Mouse (Mus musculus) kidney, adult 2 months (tissue): Measurements from ENCODE around the gene Ddx21. TPM values are rescaled to one million over a fixed set of nuclear protein-coding genes. Genes with fewer than 3 reads are reported as not detected.

Source experiments
- DNase-seq: peaks from one replicate; pipeline ENCODE4 v3.0.0; 2021
- H3K27ac ChIP-seq: fragments of 200-500 bp; 2 replicates; pipeline ENCODE4 v1.5.1; 2012; ENCODE audit warnings: low read depth, low read length, control low read depth, inconsistent platforms; ENCODE audit not compliant: insufficient read depth
- H3K27me3 ChIP-seq: fragments of 200-500 bp; replicated peaks from 2 replicates; pipeline ENCODE4 v1.6.1; 2012; ENCODE audit warnings: mild to moderate bottlenecking, moderate library complexity, low read length, inconsistent platforms; ENCODE audit not compliant: control insufficient read depth, insufficient read depth
- H3K36me3 ChIP-seq: fragments of 200-500 bp; 2 replicates; pipeline ENCODE4 v1.6.1; 2012; ENCODE audit warnings: mild to moderate bottlenecking, moderate library complexity, low read length, inconsistent platforms; ENCODE audit not compliant: control insufficient read depth, insufficient read depth
- H3K4me1 ChIP-seq: fragments of 200-500 bp; 2 replicates; pipeline ENCODE4 v1.6.1; 2011; ENCODE audit warnings: low read length; ENCODE audit not compliant: control insufficient read depth, insufficient read depth
- H3K4me3 ChIP-seq: fragments of 200-500 bp; 2 replicates; pipeline ENCODE4 v1.5.1; 2011; ENCODE audit warnings: mild to moderate bottlenecking, low read depth, low read length, control low read depth; ENCODE audit not compliant: insufficient read depth
- CTCF ChIP-seq: fragments of 200-500 bp; conservative IDR thresholded peaks from 2 replicates; pipeline ENCODE4 v1.5.1; 2011; ENCODE audit warnings: low read depth, mild to moderate bottlenecking, control low read depth, low read length, moderate library complexity, mixed read lengths; ENCODE audit not compliant: insufficient read depth, insufficient read length
- POLR2A ChIP-seq: fragments of 200-500 bp; IDR thresholded peaks from one replicate; pipeline ENCODE4 v1.6.1; 2011; ENCODE audit warnings: low read depth, low read length, control low read depth
- WGBS: fragments of 180-500 bp; shearing (Covaris S2); methylation state at CpG from one replicate; pipeline ENCODE4 v1.1.7; 2018; 5-methylcytosine and 5-hydroxymethylcytosine counted together
- polyA plus RNA-seq: library from polyadenylated mRNA; depleted of rRNA; stranded (reverse); fragments of >200 nt; gene quantifications from 2 replicates; pipeline ENCODE4 v1.2.3, GENCODE M21; 2012; rRNA removed

Gene Ddx21
- polyA plus RNA-seq, result 6.8 and 9.3 TPM in 2 replicates

DNA sequence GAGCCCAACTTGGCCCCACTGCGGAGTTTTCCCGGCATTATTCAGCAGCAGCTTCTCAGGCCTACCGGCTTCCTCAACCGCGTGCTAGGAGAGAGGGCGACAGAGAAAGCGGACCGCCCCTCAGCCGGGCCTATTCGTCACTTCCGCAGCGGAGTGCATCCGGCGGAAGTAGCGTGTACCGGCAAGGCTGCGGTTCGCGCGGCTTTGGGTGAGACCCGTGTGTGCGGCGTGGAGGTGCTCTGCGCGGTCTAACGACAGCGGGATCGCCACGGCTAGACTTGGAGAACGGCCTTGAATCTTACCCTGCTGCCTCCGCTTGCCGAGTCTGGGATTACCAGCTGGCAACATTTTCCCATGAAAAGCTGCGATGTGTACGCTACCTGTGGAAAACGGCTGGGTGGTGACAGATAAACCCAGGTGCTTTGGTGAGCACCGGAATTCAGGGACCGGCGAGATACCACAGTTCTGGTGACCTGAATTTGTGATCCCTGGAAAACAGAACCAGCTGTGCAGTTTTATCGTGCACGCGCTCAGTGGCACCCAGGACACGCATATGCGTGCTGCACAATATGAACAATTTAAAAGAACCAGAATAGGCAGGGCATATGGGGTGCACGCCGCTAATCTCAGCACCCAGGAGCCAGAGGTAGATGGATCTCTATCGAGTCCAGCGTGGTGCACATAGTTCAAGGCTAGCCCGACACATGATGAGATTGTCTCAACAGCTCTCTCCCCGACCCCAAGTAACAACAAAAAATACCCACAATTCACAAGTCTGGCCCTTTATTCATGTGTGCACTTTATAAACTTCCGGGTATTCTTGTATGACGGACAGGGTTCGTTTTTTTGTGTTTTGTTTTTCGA, at the start of gene Ddx21:
Gene Ddx21 (minus strand): TSS at position 105 of the 864 bp plus-strand sequence.
- DNase-seq, result peak; percentile 92
- Histone ChIP-seq H3K27ac (no peak within 1 kb of the TSS; the same call in 1 of the 2 replicates), H3K27me3 (no peaks in the 10 kb centered on the region), H3K36me3 (no peaks in the 10 kb centered on the region), H3K4me3 (peak within 1 kb of the TSS; percentile 80), H3K4me1 (peaks cover 4% of the 10 kb centered on the region)
- 4% methylated on average over 53 of the region's 53 CpGs for WGBS
- TF ChIP-seq POLR2A, result peak; percentile 87
- no peak for TF ChIP-seq CTCF

DNA sequence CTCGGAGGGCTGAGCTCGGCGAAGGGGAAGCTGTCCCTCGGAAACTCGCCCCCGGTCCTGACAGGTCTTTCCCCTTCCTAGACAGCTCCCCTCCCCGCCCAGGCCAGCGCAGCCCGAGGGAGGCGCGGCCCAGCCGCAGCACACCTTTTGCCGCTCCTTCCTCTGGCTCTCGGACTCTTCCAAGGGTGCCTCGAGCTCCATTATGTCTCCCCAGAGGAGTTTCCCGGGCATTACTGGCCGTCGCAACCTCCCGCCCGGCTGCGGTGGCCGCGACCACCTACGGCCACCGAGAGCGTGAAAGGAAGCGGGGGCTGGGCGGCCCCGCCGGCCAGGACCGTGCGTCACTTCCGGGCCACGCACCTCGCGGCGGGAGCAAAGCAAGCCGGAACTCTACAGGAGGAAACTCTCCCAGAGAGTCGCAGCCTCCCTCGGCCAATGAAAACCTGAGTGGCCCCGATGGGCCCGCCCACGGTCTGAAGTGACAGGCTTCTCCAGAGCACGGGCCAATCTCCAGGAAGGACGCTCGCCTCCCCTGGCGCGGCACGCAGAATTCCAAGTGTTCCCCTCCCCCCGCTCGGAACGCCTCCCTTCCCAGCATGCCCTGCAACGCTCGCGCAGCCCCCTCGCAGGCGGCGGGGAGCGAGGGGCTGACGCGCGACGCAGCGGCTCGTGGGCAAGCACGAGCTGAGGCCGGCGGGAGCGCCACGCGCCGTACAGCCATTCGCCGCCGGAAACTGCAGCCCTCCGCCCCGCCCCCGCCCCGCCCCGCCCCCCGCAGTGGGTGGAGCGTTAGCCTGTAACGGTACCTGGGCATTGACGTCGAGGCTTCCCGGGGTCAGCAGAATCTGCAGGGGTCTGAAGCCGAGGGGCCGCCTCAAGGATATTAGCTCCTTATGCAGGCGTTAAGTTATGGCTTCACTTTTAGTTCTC, 49.1 kb upstream of the Ddx21 start, which contains the start of gene Ddx50:
Gene Ddx50 (minus strand): TSS at position 338 of the 930 bp plus-strand sequence.
- H3K36me3 ChIP-seq, result no peaks in the 10 kb centered on the region
- peak within 1 kb of the TSS; percentile 94 for H3K4me3 ChIP-seq
- H3K4me1 ChIP-seq, result peaks cover 6% of the 10 kb centered on the region; the same call in 1 of the 2 replicates
- peak within 1 kb of the TSS; percentile 92 for H3K27ac ChIP-seq
- under 1% methylated on average over 89 of the region's 89 CpGs for WGBS
- no peak for TF ChIP-seq POLR2A
- TF ChIP-seq CTCF, result no peak
- peak; percentile 100 for DNase-seq
- H3K27me3 ChIP-seq, result no peaks in the 10 kb centered on the region

DNA sequence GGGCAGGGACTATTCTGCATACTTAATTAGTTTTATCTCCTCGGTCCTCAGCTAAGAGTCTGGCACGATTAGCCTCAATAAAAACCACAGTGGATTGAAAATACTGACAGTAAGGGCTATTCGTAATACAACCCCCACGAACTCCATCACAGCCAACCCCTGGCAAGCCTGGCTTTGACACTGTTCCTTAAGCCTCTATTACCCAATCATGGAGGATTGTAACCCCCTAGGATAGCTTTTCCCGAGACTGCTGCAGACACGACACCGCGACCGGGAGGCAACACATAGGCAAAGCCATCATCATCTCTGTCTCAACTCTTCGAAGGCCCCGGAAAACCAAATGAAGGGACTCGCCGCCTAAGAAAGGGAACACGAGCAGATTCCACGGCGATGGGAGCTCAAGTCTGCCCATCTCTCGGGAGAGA, 48.3 kb upstream of the Ddx21 start:
- Histone ChIP-seq H3K27me3 (no peaks in the 10 kb centered on the region), H3K4me3 (peak overlapping the region; percentile 94), H3K27ac (peak overlapping the region; percentile 92), H3K4me1 (peaks cover 6% of the 10 kb centered on the region; the same call in 1 of the 2 replicates), H3K36me3 (no peaks in the 10 kb centered on the region)
- under 1% methylated on average over 17 of the region's 17 CpGs for WGBS
- TF ChIP-seq POLR2A (no peak), CTCF (no peak)
- no peak for DNase-seq

DNA sequence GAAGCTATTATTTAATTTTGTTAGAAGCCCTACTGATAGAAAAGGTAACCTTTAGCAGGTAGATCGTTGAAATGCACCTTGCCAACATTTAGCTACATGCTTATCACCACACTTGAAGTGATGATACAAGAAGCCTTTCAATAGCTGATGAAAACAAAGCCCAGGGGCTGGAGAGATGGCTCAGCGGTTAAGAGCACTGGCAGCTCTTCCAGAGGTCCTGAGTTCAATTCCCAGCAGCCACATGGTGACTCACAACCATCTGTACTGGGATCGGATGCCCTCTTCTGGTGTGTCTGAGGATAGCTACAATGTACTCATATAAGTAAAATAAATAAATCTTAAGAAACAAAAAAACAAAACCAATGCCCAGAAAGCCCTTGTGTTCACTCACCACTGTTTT, 2.1 kb upstream of the Ddx21 start:
- H3K27me3 ChIP-seq, result no peaks in the 10 kb centered on the region
- peaks cover 4% of the 10 kb centered on the region for H3K4me1 ChIP-seq
- WGBS, result 84% methylated on average over 3 of the region's 3 CpGs
- H3K4me3 ChIP-seq, result no peak overlapping the region
- no peak for TF ChIP-seq CTCF
- no peak for TF ChIP-seq POLR2A
- no peaks in the 10 kb centered on the region for H3K36me3 ChIP-seq
- H3K27ac ChIP-seq, result no peak overlapping the region
- no peak for DNase-seq

DNA sequence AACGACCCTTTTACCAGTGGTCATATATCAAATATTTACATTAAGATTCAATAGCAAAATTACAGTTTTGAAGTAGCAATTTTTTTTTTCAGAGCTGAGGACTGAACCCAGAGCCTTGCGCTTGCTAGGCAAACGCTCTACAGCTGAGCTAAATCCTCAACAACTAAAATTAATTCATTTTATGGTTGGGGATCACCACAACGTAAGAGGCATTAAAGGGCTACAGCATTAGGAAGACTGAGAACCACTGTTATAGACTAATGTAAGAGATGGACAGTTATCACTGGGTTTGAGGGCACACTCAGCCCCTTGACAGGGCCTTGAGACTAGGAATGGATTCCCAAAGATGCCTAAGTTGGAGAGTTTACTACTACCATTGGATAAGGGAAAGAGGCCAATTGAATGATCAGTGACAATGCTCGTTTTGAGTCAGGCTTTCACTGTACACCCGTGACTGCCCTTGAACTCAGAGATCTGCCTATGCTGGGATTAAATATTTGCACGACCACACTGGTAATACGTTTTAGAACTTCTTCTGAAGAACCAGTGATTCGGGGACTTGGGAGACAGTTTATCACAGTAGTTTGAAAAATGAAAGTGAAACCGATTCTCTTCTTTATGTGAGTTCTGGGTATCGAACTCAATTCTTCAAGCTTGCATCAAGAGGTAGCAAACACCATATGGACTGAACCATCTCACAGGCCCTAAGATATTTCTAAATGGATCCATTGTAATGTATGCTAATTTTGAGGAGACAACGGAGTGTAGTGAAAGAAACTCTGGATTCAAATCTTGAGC, 1.4 kb upstream of the Ddx21 start:
- H3K27ac ChIP-seq, result no peak overlapping the region
- peaks cover 4% of the 10 kb centered on the region for H3K4me1 ChIP-seq
- DNase-seq, result no peak
- no peaks in the 10 kb centered on the region for H3K36me3 ChIP-seq
- H3K27me3 ChIP-seq, result no peaks in the 10 kb centered on the region
- WGBS, result 85% methylated on average over 12 of the region's 12 CpGs
- H3K4me3 ChIP-seq, result no peak overlapping the region
- TF ChIP-seq CTCF, result no peak
- no peak for TF ChIP-seq POLR2A

DNA sequence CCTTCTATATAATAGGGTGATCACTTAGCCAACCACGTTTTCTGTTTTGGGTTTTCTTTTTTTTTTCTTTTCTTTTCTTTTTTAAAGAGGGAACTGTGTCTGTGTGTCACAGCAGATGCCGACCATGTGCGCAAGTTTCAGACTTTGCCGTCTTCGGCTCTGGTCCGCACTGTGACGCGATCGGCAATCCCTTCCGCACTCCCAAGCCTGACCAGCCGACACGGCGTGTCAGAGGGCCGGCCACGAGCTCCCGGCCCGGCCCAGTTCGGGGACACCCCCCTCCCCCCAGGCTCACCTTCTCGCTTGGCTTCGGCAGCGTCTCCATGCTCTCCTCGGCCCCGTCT, 276 bp downstream of the Ddx21 start:
- Histone ChIP-seq H3K4me1 (peaks cover 4% of the 10 kb centered on the region), H3K27ac (no peak overlapping the region), H3K27me3 (no peaks in the 10 kb centered on the region), H3K4me3 (peak overlapping the region; percentile 80), H3K36me3 (no peaks in the 10 kb centered on the region)
- TF ChIP-seq POLR2A (no peak), CTCF (no peak)
- WGBS, result 2% methylated on average over 23 of the region's 23 CpGs
- DNase-seq, result no peak
